Mouse (Mus musculus) heart, adult 2 months (tissue): ENCODE data around the gene Pnkp. TPM values are rescaled to one million over a fixed set of nuclear protein-coding genes. Genes with fewer than 3 reads are reported as not detected.
"Not testable (repeated sequence)": the region's sequence is repeated elsewhere in the genome, so short reads cannot be mapped to it uniquely, and the experiment has no call there.

Experiments used
- DNase-seq, 2 experiments: peaks; one replicate each; pipeline ENCODE4 v3.0.0; 2021
- H3K27ac ChIP-seq: fragments of 200-600 bp; 2 replicates; pipeline ENCODE4 v1.8.1; 2022
- H3K27me3 ChIP-seq: fragments of 200-500 bp; 2 replicates; pipeline ENCODE4 v1.6.1; 2012; ENCODE audit warnings: mild to moderate bottlenecking, low read length, inconsistent platforms, mixed read lengths; ENCODE audit not compliant: control insufficient read depth, insufficient read depth
- H3K36me3 ChIP-seq: fragments of 200-500 bp; 2 replicates; pipeline ENCODE4 v1.6.1; 2012; ENCODE audit warnings: low read length, inconsistent platforms; ENCODE audit not compliant: control insufficient read depth, insufficient read depth
- H3K4me1 ChIP-seq: fragments of 200-500 bp; 2 replicates; pipeline ENCODE4 v1.6.1; 2011; ENCODE audit warnings: low read length; ENCODE audit not compliant: control insufficient read depth, insufficient read depth
- H3K4me3 ChIP-seq: fragments of 200-600 bp; 2 replicates; pipeline ENCODE4 v1.8.1; 2022
- H3K79me2 ChIP-seq: fragments of 200-500 bp; replicated peaks from 2 replicates; pipeline ENCODE4 v1.6.1; 2012; ENCODE audit warnings: mild to moderate bottlenecking, inconsistent platforms, low read length, moderate library complexity, mixed read lengths; ENCODE audit not compliant: control insufficient read depth, insufficient read depth
- H3K9ac ChIP-seq: fragments of 200-500 bp; 2 replicates; pipeline ENCODE4 v1.6.1; 2012; ENCODE audit warnings: low read depth, mild to moderate bottlenecking, control low read depth, inconsistent platforms, low read length, mixed read lengths
- CTCF ChIP-seq: fragments of 200-600 bp; IDR thresholded peaks from 2 replicates; pipeline ENCODE4 v1.8.1; 2022; ENCODE audit warnings: antibody characterized with exemption, mild to moderate bottlenecking, moderate library complexity
- EP300 ChIP-seq: fragments of 200-500 bp; IDR thresholded peaks from 2 replicates; pipeline ENCODE4 v1.6.1; 2011; ENCODE audit warnings: low read depth, low read length, control low read depth; ENCODE audit not compliant: insufficient read depth
- POLR2A ChIP-seq: fragments of 200-500 bp; IDR thresholded peaks from 2 replicates; pipeline ENCODE4 v1.6.1; 2011; ENCODE audit warnings: mild to moderate bottlenecking, low read depth, low read length, control low read depth; ENCODE audit not compliant: insufficient read depth
- WGBS: fragments of 180-500 bp; shearing (Covaris S2); methylation state at CpG from one replicate; pipeline ENCODE4 v1.1.7; 2018; 5-methylcytosine and 5-hydroxymethylcytosine counted together
- intact Hi-C: fragments of 180-260 bp; cut with DNase I; formaldehyde crosslinking; loops from one replicate; pipeline ENCODE4 v1.15.1; 2025
- polyA plus RNA-seq: library from polyadenylated mRNA; depleted of rRNA; stranded (reverse); fragments of >200 nt; gene quantifications from 2 replicates; pipeline ENCODE4 v1.2.3, GENCODE M21; 2012
- total RNA-seq, 2 experiments: library from RNA; stranded (reverse); gene quantifications; 2 replicates each; pipeline ENCODE4 v1.2.3; 2021

Gene Pnkp
- total and polyA plus RNA-seq, 3 experiments, result 15.3 to 20.2 (median 19.6) TPM

GRCm38 (mm10) chr7:44870614-44871013, 13.7 kb downstream of the Pnkp start:
- H3K4me3 ChIP-seq, result peak overlapping the region; percentile 72; the same call in 1 of the 2 replicates

GRCm38 (mm10) chr7:44871181-44871580, 14.2 kb downstream of the Pnkp start:
- H3K4me3 ChIP-seq, result no peak overlapping the region
- H3K9ac ChIP-seq, result no peak overlapping the region
- intact Hi-C loops, result loop anchor here (2.0 kb wide), 1 partner anchor 20 kb away; no protein-coding TSS in a partner anchor
- H3K27ac ChIP-seq, result no peak overlapping the region
- H3K27me3 ChIP-seq, result no peaks in the 10 kb centered on the region
- H3K36me3 ChIP-seq, result no peaks in the 10 kb centered on the region; the same call in 1 of the 2 replicates
- DNase-seq, result no peak
- WGBS, result 54% methylated on average over 1 of the region's 1 CpGs
- no peaks in the 10 kb centered on the region for H3K79me2 ChIP-seq
- TF ChIP-seq POLR2A, result no peak
- no peak for TF ChIP-seq CTCF
- no peak for TF ChIP-seq EP300
- H3K4me1 ChIP-seq, result peaks cover 18% of the 10 kb centered on the region

More at GRCm38 (mm10) chr7:44870614-44871013, 13.7 kb downstream of the Pnkp start:
- peak overlapping the region; percentile 94 for H3K27ac ChIP-seq
- no peaks in the 10 kb centered on the region; the same call in 1 of the 2 replicates for H3K36me3 ChIP-seq
- no peak for TF ChIP-seq EP300
- no peak for TF ChIP-seq CTCF
- TF ChIP-seq POLR2A, result no peak
- intact Hi-C loops, result loop anchor here (2.0 kb wide), 1 partner anchor 20 kb away; no protein-coding TSS in a partner anchor
- DNase-seq, result no peak
- no peak overlapping the region for H3K9ac ChIP-seq
- H3K27me3 ChIP-seq, result no peaks in the 10 kb centered on the region
- H3K4me1 ChIP-seq, result peaks cover 23% of the 10 kb centered on the region
- WGBS, result 88% methylated on average over 6 of the region's 6 CpGs
- no peaks in the 10 kb centered on the region for H3K79me2 ChIP-seq

- intact Hi-C loops, result loop anchor here (2.0 kb wide), 1 partner anchor 19 kb away; no protein-coding TSS in a partner anchor
- not testable (repeated sequence) for H3K9ac ChIP-seq, H3K27ac ChIP-seq, H3K36me3 ChIP-seq, DNase-seq, H3K4me3 ChIP-seq, H3K79me2 ChIP-seq, H3K27me3 ChIP-seq
- WGBS, result 87% methylated on average over 2 of the region's 2 CpGs
- H3K4me1 ChIP-seq, result peaks cover 12% of the 10 kb centered on the region
- TF ChIP-seq CTCF, result peak; percentile 49
These were observed 14.8 kb downstream of the Pnkp start for GRCm38 (mm10) chr7:44871774-44872173.

GRCm38 (mm10) chr7:44877833-44878232, 20.9 kb downstream of the Pnkp start:
- intact Hi-C loops, result no loop called here
- Histone ChIP-seq H3K79me2 (no peaks in the 10 kb centered on the region), H3K4me1 (peaks cover 6% of the 10 kb centered on the region), H3K27me3 (no peaks in the 10 kb centered on the region), H3K9ac (no peak overlapping the region), H3K4me3 (no peak overlapping the region), H3K36me3 (no peaks in the 10 kb centered on the region), H3K27ac (peak overlapping the region; percentile 68)
- peak in 1 of 2 experiments; percentile 71 for DNase-seq
- peak; percentile 90 for TF ChIP-seq EP300
- peak; percentile 53 for TF ChIP-seq POLR2A
- TF ChIP-seq CTCF, result peak; percentile 24; the same call in 1 of the 2 replicates
- WGBS, result 66% methylated on average over 14 of the region's 14 CpGs

- Histone ChIP-seq H3K4me1 (peaks cover 8% of the 10 kb centered on the region; the same call in 1 of the 2 replicates), H3K4me3 (no peak overlapping the region), H3K36me3 (no peaks in the 10 kb centered on the region), H3K27ac (no peak overlapping the region), H3K79me2 (peaks cover 1% of the 10 kb centered on the region; the same call in 1 of the 2 replicates), H3K9ac (no peak overlapping the region), H3K27me3 (no peaks in the 10 kb centered on the region)
- intact Hi-C loops, result no loop called here
- DNase-seq, result no peak
- TF ChIP-seq POLR2A, result no peak
- no peak for TF ChIP-seq CTCF
- TF ChIP-seq EP300, result no peak
- 85% methylated on average over 3 of the region's 3 CpGs for WGBS
These were observed 26.1 kb downstream of the Pnkp start for GRCm38 (mm10) chr7:44883036-44883435.

- Histone ChIP-seq H3K27ac (no peak overlapping the region), H3K9ac (no peak overlapping the region), H3K4me3 (no peak overlapping the region), H3K4me1 (peaks cover 8% of the 10 kb centered on the region), H3K79me2 (peaks cover 1% of the 10 kb centered on the region; the same call in 1 of the 2 replicates), H3K27me3 (no peaks in the 10 kb centered on the region), H3K36me3 (no peaks in the 10 kb centered on the region)
- DNase-seq, result no peak
- TF ChIP-seq POLR2A (no peak), CTCF (no peak), EP300 (no peak)
- WGBS, result 97% methylated on average over 5 of the region's 5 CpGs
- intact Hi-C loops, result no loop called here
These were observed 27.7 kb downstream of the Pnkp start for GRCm38 (mm10) chr7:44884637-44885036.
